Mouse (Mus musculus): ENCODE measurements around the gene Spint5. TPM values are rescaled to one million over a fixed set of nuclear protein-coding genes. Genes with fewer than 3 reads are reported as not detected.
A peak's percentile ranks its signal among the peaks of the same experiment; 100 is the strongest.

Spint5 gene
- total and polyA plus RNA-seq, 3 experiments: 1.4 TPM; not detected in 2

DNA sequence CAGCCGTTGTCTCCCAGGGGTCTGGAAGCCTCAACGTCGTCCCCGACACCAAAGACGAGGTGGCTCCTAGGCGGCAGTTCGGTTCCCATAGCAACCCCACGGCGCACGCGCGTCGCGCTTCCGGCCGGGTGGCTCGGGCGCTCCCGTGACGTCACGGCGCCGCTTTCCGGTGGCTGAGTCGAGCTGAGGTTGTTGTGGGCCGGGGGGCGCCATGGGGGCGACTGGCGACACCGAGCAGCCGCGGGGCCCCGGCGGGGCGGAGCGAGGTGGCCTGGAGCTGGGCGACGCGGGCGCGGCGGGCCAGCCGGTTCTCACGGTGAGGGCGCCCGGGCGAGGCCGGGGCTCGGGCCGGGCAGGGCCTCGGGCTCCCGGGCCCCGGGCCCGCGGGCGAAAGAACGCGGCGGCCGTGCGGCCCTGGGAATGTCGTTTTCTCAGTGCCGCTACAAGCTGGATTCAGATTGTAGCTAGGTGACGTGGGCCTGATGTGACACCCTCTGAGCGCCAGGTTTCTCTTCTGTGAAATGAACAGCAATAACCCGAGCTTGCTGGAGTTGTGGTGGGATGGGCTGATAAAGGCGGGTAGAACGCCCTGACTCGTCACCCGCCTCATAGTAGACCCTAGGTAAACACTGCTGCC is 30.9 kb downstream of the Spint5 start, which contains the start of the genes Wfdc3 and Dnttip1:
Gene Wfdc3, minus strand, starts transcription at position 89 of the 637 bp plus-strand sequence.
Gene Dnttip1, plus strand, starts transcription at position 141 of the 637 bp plus-strand sequence.
- Histone ChIP-seq H3K79me2 (replicated peaks; ENCODE audit: control insufficient read depth, extremely low read depth, insufficient read depth, poor library complexity, severe bottlenecking) (peaks cover 7% of the 10 kb centered on the region), H3K4me1 (ENCODE audit: control insufficient read depth in 1 of 2, insufficient read depth in 2 of 2) (peaks cover 6 to 19% of the 10 kb centered on the region in 2 experiments; a peak in 3 of 4 replicates), H3K27me3 (replicated peaks) (peaks cover 45% of the 10 kb centered on the region), H3K9ac (ENCODE audit: insufficient read depth, low read depth) (peak within 1 kb of the TSS; percentile 91), H3K4me3 (replicated peaks in 1 of 3; ENCODE audit: low read depth in 2 of 3, low read length in 2 of 3, poor library complexity in 1 of 3) (peak within 1 kb of the TSS; percentile 66 to 96 (median 96)), H3K4me2 (ENCODE audit: insufficient read depth, low read depth, poor library complexity, severe bottlenecking) (peak within 1 kb of the TSS; percentile 96), H3K36me3 (replicated peaks in 1 of 2; ENCODE audit: control insufficient read depth in 1 of 2, insufficient read depth in 1 of 2, low read length in 1 of 2) (peaks cover 16 to 37% of the 10 kb centered on the region in 2 experiments), H3K9me3 (replicated peaks; ENCODE audit: low read length) (no peaks in the 10 kb centered on the region), H3K27ac (ENCODE audit: insufficient read depth, low read depth) (no peak within 1 kb of the TSS)
- dilution Hi-C loops (cut with MboI; ENCODE audit: extremely low pct_ligation_motif_present, extremely low pct_unique_long_range_greater_than_20kb, low sequenced_read_pairs): no loop called here
- TF ChIP-seq ZMIZ1 (IDR thresholded peaks at IDR 0.05; ENCODE audit: low read depth, low read length) (0 out of 2 replicates have a peak, but pooled peaks have one; percentile 42), POLR2A (IDR thresholded peaks at IDR 0.05; ENCODE audit: low read depth, low read length) (peak; percentile 66; the same call in 1 of the 2 replicates), CHD2 (IDR thresholded peaks at IDR 0.05; ENCODE audit: low read length) (no peak), BHLHE40 (IDR thresholded peaks at IDR 0.05; ENCODE audit: low read depth, low read length) (peak; percentile 43; the same call in 1 of the 2 replicates), CTCF (conservative IDR thresholded peaks at IDR 0.05 in 1 of 2, IDR thresholded peaks at IDR 0.05 in 1 of 2; ENCODE audit: low read depth in 2 of 2, low read length in 2 of 2) (no peak), ZKSCAN1 (IDR thresholded peaks at IDR 0.05; ENCODE audit: borderline replicate concordance, low read depth, low read length) (no peak), E2F4 (IDR thresholded peaks at IDR 0.05; ENCODE audit: insufficient replicate concordance, low read depth, low read length) (no peak), POLR2AphosphoS2 (IDR thresholded peaks at IDR 0.05; ENCODE audit: low read depth, low read length) (no peak), ZC3H11A (IDR thresholded peaks at IDR 0.05; ENCODE audit: low read depth, low read length) (no peak), EP300 (IDR thresholded peaks at IDR 0.05; ENCODE audit: low read length) (no peak), MAX (IDR thresholded peaks at IDR 0.05; ENCODE audit: low read length) (no peak), JUN (IDR thresholded peaks at IDR 0.05; ENCODE audit: insufficient read depth, low read depth, low read length) (no peak), CHD1 (IDR thresholded peaks at IDR 0.05; ENCODE audit: low read depth, low read length) (no peak), ELF1 (IDR thresholded peaks at IDR 0.05; ENCODE audit: low read depth, low read length) (peak; percentile 94), USF1 (IDR thresholded peaks at IDR 0.05; ENCODE audit: low read depth, low read length) (no peak), MAZ (IDR thresholded peaks at IDR 0.05; ENCODE audit: low read depth, low read length) (no peak), TCF12 (IDR thresholded peaks at IDR 0.05; ENCODE audit: low read depth, low read length) (peak; percentile 39; the same call in 1 of the 2 replicates), MXI1 (IDR thresholded peaks at IDR 0.05; ENCODE audit: low read depth, low read length) (peak; percentile 98), SIN3A (IDR thresholded peaks at IDR 0.05; ENCODE audit: low read length) (peak; percentile 96), PAX5 (IDR thresholded peaks at IDR 0.05; ENCODE audit: low read length) (no peak), JUND (conservative IDR thresholded peaks at IDR 0.05; ENCODE audit: low read depth, low read length) (no peak), TBP (conservative IDR thresholded peaks at IDR 0.05; ENCODE audit: low read depth, low read length) (no peak), ZNF384 (IDR thresholded peaks at IDR 0.05; ENCODE audit: low read depth, low read length) (no peak), NRF1 (IDR thresholded peaks at IDR 0.05; ENCODE audit: low read depth, low read length) (peak; percentile 93), MEF2A (IDR thresholded peaks at IDR 0.05; ENCODE audit: borderline replicate concordance, low read depth, low read length) (no peak), MYC (IDR thresholded peaks at IDR 0.05; ENCODE audit: low read depth, low read length) (no peak), MAFK (IDR thresholded peaks at IDR 0.05; ENCODE audit: insufficient replicate concordance, low read length) (no peak), SMC3 (IDR thresholded peaks at IDR 0.05; ENCODE audit: low read depth, low read length) (no peak), NELFE (IDR thresholded peaks at IDR 0.05; ENCODE audit: low read depth, low read length) (no peak; the same call in 1 of the 2 replicates), USF2 (conservative IDR thresholded peaks at IDR 0.05; ENCODE audit: low read depth, low read length) (no peak), RCOR1 (conservative IDR thresholded peaks at IDR 0.05; ENCODE audit: low read depth, low read length) (no peak), RAD21 (IDR thresholded peaks at IDR 0.05; ENCODE audit: low read depth, low read length) (no peak), UBTF (IDR thresholded peaks at IDR 0.05; ENCODE audit: low read depth, low read length) (no peak), ETS1 (conservative IDR thresholded peaks at IDR 0.05; ENCODE audit: low read depth, low read length) (no peak), HCFC1 (IDR thresholded peaks at IDR 0.05; ENCODE audit: low read depth, low read length) (peak; percentile 84), GABPA (IDR thresholded peaks at IDR 0.05; ENCODE audit: insufficient replicate concordance, low read depth, low read length) (no peak; the same call in 1 of the 2 replicates), KAT2A (IDR thresholded peaks at IDR 0.05; ENCODE audit: insufficient replicate concordance, low read length) (peak; percentile 70; the same call in 1 of the 2 replicates), IRF4 (IDR thresholded peaks at IDR 0.05; ENCODE audit: low read depth, low read length) (no peak)
- in situ Hi-C loops (cut with MboI; ENCODE audit: low pct_ligation_motif_present, low pct_unique_long_range_greater_than_20kb, low sequenced_read_pairs): loop anchor here (25.0 kb wide), 1 partner anchor 334 kb away; the partner anchor contains the start of genes Matn4 and Rbpjl
- peak; percentile 90 for DNase-seq (ENCODE audit: extremely low read depth)
